Comparison of ENCODE assay signal across 26 mouse cellular contexts in the genomic region with DNA sequence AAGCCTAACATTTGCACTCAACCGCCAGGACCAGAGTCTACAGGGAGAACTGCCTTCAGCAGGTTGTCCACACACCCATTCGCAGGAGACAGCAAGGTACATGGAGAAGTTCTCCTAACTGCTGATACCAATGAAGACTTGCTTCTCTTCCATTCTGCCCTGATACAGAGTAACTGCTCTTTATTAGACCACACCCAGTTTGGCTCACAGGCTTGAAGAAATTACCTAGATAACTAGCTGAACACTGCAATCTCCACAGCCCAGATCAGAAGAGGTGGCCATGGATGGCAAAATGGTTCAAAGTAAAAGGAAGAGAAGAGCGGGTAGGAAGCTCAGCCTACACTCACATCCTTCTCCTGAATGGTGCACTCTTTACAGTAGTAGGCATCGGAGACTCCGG. TPM values are rescaled to one million over a fixed set of nuclear protein-coding genes. Genes with fewer than 3 reads are reported as not detected.
DNase-seq lines count a peak whose midpoint lies in the region; ATAC-seq lines count a peak whose summit lies in the region.
"Had no signal": no experiment of that assay in that cellular context is flagged by ENCODE, and none has a peak within 500 bp of the region (broad histone marks: within the 10 kb centered on the region; RNA-seq: fewer than 3 reads in every experiment).

No protein-coding gene starts in this region.

- WGBS in liver, embryonic 11.5 days = 91% methylated on average over 5 of the region's 5 CpGs
- 68% methylated on average over 5 of the region's 5 CpGs for WGBS in liver, embryonic 12.5 days (ENCODE audit: insufficient replicate concordance)

- H3K9ac ChIP-seq in liver, embryonic 11.5 days (ENCODE audit: low read depth, low read length) = peak overlapping the region; percentile 32
- peak overlapping the region; percentile 85 for H3K9ac ChIP-seq in liver, embryonic 12.5 days
- H3K9ac ChIP-seq: forebrain, embryonic 12.5 days; neural tube, embryonic 13.5 days; stomach, embryonic 15.5 days had no signal

- H3K27ac ChIP-seq in liver, embryonic 11.5 days (ENCODE audit: low read depth, low read length) = peak overlapping the region; percentile 79
- H3K27ac ChIP-seq in liver, embryonic 12.5 days = peak overlapping the region; percentile 96
- H3K27ac ChIP-seq: forebrain, embryonic 12.5 days; heart, embryonic 10.5 days; left cerebral cortex, adult 2 months; limb, embryonic 10.5 days; macrophage; neural tube, embryonic 13.5 days; stomach, embryonic 15.5 days had no signal

- ATAC-seq in liver, embryonic 11.5 days (replicated peaks; ENCODE audit: low FRiP score) = peak; percentile 57
- peak; percentile 68 for ATAC-seq in liver, embryonic 12.5 days
- peak; percentile 43 for ATAC-seq in megakaryocyte progenitor cell, adult 5-6 weeks (replicated peaks; ENCODE audit: poor library complexity)
- ATAC-seq in megakaryocyte, adult 5-6 weeks (ENCODE audit: poor library complexity, severe bottlenecking) = no peak
- ATAC-seq: intestine, postnatal 0 days; lung, postnatal 0 days had no signal

- H3K4me3 ChIP-seq in liver, embryonic 11.5 days (ENCODE audit: low read depth, low read length) = peak overlapping the region; percentile 94; the same call in 1 of the 2 replicates
- H3K4me3 ChIP-seq in liver, embryonic 12.5 days = peak overlapping the region; percentile 93
- H3K4me3 ChIP-seq: forebrain, embryonic 12.5 days; left cerebral cortex, adult 2 months; stomach, embryonic 15.5 days had no signal

- peaks cover 44% of the 10 kb centered on the region for H3K36me3 ChIP-seq in liver, embryonic 11.5 days (ENCODE audit: control insufficient read depth, insufficient read depth, low read length)
- peaks cover 60% of the 10 kb centered on the region for H3K36me3 ChIP-seq in liver, embryonic 12.5 days

- no peak for DNase-seq in liver, embryonic 11.5 days (ENCODE audit: low spot score)
- no peak for DNase-seq in liver
- peak; percentile 65 for DNase-seq in c-Kit-positive CD71-positive TER-119-negative erythroid progenitor cells, embryonic 14.5 days (ENCODE audit: low read depth)
- DNase-seq in kidney, postnatal 4 days = no peak
- DNase-seq in gastrocnemius, postnatal 25 days = no peak
- DNase-seq: adrenal gland, adult 2 months; cerebellum, adult 8-10 months; cerebellum, postnatal 36 days; gastrocnemius, postnatal 36 days; midbrain, embryonic 14.5 days; retina, postnatal 1 day; right cerebral cortex, postnatal 25 days; thymus, postnatal 36 days had no signal

- peak overlapping the region; percentile 77 for H3K4me2 ChIP-seq in liver, embryonic 11.5 days
- H3K4me2 ChIP-seq in liver, embryonic 12.5 days = peak overlapping the region; percentile 88
- H3K4me2 ChIP-seq: neural tube, embryonic 13.5 days had no signal

- no peaks in the 10 kb centered on the region for H3K9me3 ChIP-seq in liver, embryonic 11.5 days (ENCODE audit: control insufficient read depth, low read length)
- no peaks in the 10 kb centered on the region for H3K9me3 ChIP-seq in liver, embryonic 12.5 days (replicated peaks)
- H3K9me3 ChIP-seq: forebrain, embryonic 12.5 days; G1E; heart, embryonic 10.5 days; limb, embryonic 10.5 days; neural tube, embryonic 13.5 days; stomach, embryonic 15.5 days had no signal

- no peaks in the 10 kb centered on the region for H3K27me3 ChIP-seq in liver, embryonic 11.5 days (replicated peaks; ENCODE audit: control insufficient read depth, insufficient read depth, low read length)
- H3K27me3 ChIP-seq in liver, embryonic 12.5 days (replicated peaks) = no peaks in the 10 kb centered on the region
- H3K27me3 ChIP-seq: forebrain, embryonic 12.5 days; neural tube, embryonic 13.5 days; stomach, embryonic 15.5 days had no signal

- H3K4me1 ChIP-seq in liver, embryonic 11.5 days (replicated peaks; ENCODE audit: control insufficient read depth, insufficient read depth, low read length) = peaks cover 13% of the 10 kb centered on the region
- peaks cover 44% of the 10 kb centered on the region for H3K4me1 ChIP-seq in liver, embryonic 12.5 days

RNA-seq across cellular contexts. Expression of a gene that starts 1.7 kb away (rescaled TPM):
- polyA plus RNA-seq in liver, embryonic 11.5 days (2014; fragmentation: Nextera tagmentation; extraction: Ambion mirVana) = 224 and 237 TPM in 2 replicates
- polyA plus RNA-seq in liver, embryonic 12.5 days (2016; fragmentation: Nextera tagmentation; extraction: Ambion mirVana) = 140 and 145 TPM in 2 replicates
- 123 and 128 TPM in 2 replicates for total RNA-seq in megakaryocyte progenitor cell, adult 5-6 weeks (2015)
- total RNA-seq in megakaryocyte progenitor cell, adult 5-6 weeks (2017) = 83.2 and 110 TPM in 2 replicates
- total RNA-seq in gastrocnemius, postnatal 25 days (2021) = 10 to 100 TPM; 35.3 to 40.3 TPM
- total RNA-seq in megakaryocyte, adult 5-6 weeks (2015) = 65.3 and 85.6 TPM in 2 replicates
- total RNA-seq in megakaryocyte, adult 5-6 weeks (2017) = 30.1 and 34.0 TPM in 2 replicates

RNA-seq across cellular contexts. Expression of a gene that starts 2.1 kb away (rescaled TPM):
- 177 and 185 TPM in 2 replicates for polyA plus RNA-seq in liver, embryonic 11.5 days (2014; fragmentation: Nextera tagmentation; extraction: Ambion mirVana)
- 131 and 132 TPM in 2 replicates for polyA plus RNA-seq in liver, embryonic 12.5 days (2016; fragmentation: Nextera tagmentation; extraction: Ambion mirVana)
- total RNA-seq in megakaryocyte progenitor cell, adult 5-6 weeks (2015) = 77.3 and 90.7 TPM in 2 replicates
- 122 and 130 TPM in 2 replicates for total RNA-seq in megakaryocyte progenitor cell, adult 5-6 weeks (2017)
- total RNA-seq in gastrocnemius, postnatal 25 days (2021) = 1,000 to 10,000 TPM; 1,158 to 1,247 TPM
- total RNA-seq in megakaryocyte, adult 5-6 weeks (2015) = 47.0 and 58.7 TPM in 2 replicates
- 82.3 and 89.4 TPM in 2 replicates for total RNA-seq in megakaryocyte, adult 5-6 weeks (2017)

RNA-seq across cellular contexts. Expression of a gene that starts 11.4 kb away (rescaled TPM):
- polyA plus RNA-seq in liver, embryonic 11.5 days (2014; fragmentation: Nextera tagmentation; extraction: Ambion mirVana) = 18.3 and 19.3 TPM in 2 replicates
- 12.8 and 14.5 TPM in 2 replicates for polyA plus RNA-seq in liver, embryonic 12.5 days (2016; fragmentation: Nextera tagmentation; extraction: Ambion mirVana)
- 33.9 and 36.3 TPM in 2 replicates for total RNA-seq in megakaryocyte progenitor cell, adult 5-6 weeks (2015)
- total RNA-seq in megakaryocyte progenitor cell, adult 5-6 weeks (2017) = 19.8 and 21.2 TPM in 2 replicates
- total RNA-seq in gastrocnemius, postnatal 25 days (2021) = 10 to 100 TPM; 47.4 to 85.8 TPM
- 36.1 and 38.2 TPM in 2 replicates for total RNA-seq in megakaryocyte, adult 5-6 weeks (2015)
- 20.3 and 23.8 TPM in 2 replicates for total RNA-seq in megakaryocyte, adult 5-6 weeks (2017)

RNA-seq across cellular contexts. Expression of a gene that starts 56.1 kb away (rescaled TPM):
- polyA plus RNA-seq in liver, embryonic 11.5 days (2014; fragmentation: Nextera tagmentation; extraction: Ambion mirVana) = 131 and 134 TPM in 2 replicates
- 87.2 and 96.3 TPM in 2 replicates for polyA plus RNA-seq in liver, embryonic 12.5 days (2016; fragmentation: Nextera tagmentation; extraction: Ambion mirVana)
- total RNA-seq in megakaryocyte progenitor cell, adult 5-6 weeks (2015) = 14.0 and 17.1 TPM in 2 replicates
- 37.6 and 37.7 TPM in 2 replicates for total RNA-seq in megakaryocyte progenitor cell, adult 5-6 weeks (2017)
- total RNA-seq in gastrocnemius, postnatal 25 days (2021) = 1 to 10 TPM; 5.9 to 6.3 TPM
- total RNA-seq in megakaryocyte, adult 5-6 weeks (2015) = 2.7 and 3.9 TPM in 2 replicates
- total RNA-seq in megakaryocyte, adult 5-6 weeks (2017) = 5.5 and 7.8 TPM in 2 replicates

Comparison
In these comparisons a context has a peak if more than half of its experiments do, and no peak if none do; other contexts are left out.
1. RNA of a gene that starts 2.1 kb away (total RNA-seq): 1,158 to 1,247 TPM in gastrocnemius, postnatal 25 days; 77.3 to 130 TPM in megakaryocyte progenitor cell, adult 5-6 weeks and 47.0 to 89.4 TPM in megakaryocyte, adult 5-6 weeks; every median in the first group is over 4 times any median in the second.